Mouse (Mus musculus) c-Kit-negative CD71-positive TER-119-positive erythroid progenitor cells, embryonic 14.5 days (primary cell): ENCODE results near the gene Efcc1.

Experiments
- DNase-seq: peaks from one replicate; pipeline ENCODE4 v3.0.0-alpha.2; 2013; ENCODE audit warnings: low read depth, low spot score

Gene Efcc1

DNA sequence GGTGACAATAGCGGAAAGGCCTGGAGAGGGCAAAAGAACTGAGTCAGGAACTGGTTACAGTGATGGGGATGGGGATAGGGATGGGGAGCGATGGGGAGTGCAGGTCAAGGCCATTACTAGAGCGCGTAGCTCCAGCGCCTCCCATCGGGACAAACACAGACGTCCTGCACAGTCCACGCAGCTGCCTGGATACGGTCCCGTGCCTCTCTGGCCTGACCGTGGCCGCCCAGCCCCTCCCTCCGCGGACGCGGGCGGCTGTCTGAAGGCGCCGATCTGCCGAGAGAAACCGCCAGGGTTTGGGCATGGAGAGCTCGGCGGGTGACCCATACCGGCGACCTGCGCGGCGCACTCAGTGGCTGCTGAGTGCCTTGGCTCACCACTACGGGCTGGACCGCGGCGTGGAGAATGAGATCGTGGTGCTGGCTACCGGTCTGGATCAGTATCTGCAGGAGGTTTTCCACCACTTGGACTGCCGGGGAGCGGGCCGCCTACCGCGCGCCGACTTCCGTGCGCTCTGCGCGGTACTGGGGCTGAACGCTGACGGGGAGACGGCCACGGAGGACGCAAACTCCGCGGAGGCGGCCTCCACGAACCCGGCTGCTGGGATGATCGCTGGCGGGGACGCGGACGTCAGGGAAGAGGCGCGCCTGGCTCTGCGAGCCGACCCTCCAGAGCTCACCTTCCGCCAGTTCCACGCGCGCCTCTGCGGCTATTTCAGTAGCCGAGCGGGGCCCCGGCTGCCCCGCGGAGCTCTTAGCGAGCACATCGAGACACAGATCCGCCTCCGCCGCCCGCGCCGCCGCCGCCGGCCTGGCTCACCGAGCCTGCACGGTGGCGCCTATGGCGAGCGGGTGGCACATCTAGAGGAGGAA lies at the start of gene Efcc1:
Efcc1 (plus strand) TSS at position 279 of the 872 bp plus-strand sequence.
- DNase-seq, result no peak

GRCm38 (mm10) chr6:87695947-87696346 lies 34.7 kb upstream of the Efcc1 start:
- DNase-seq, result no peak

- DNase-seq, result no peak
Observed at GRCm38 (mm10) chr6:87696544-87696943, 34.1 kb upstream of the Efcc1 start.

DNA sequence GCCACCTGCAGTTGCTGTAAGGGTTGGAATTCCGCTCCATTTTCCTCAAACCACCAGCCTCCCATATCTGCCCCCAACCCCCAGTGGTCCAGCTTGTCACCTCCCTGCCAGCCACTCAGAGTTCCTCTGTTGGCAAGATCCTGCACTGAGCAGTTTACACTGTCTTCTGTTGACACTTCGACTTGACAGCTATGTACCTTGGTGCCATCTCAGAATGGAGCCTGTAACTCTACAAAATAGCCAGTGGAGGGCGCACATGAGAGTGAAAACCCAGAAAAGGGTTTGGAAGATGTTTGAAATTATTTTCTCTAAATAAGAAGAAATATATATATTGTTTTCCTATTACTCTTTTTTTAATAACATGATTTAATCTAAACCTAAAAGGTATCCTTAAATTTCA lies 24.4 kb upstream of the Efcc1 start:
- DNase-seq, result peak; percentile 40

DNA sequence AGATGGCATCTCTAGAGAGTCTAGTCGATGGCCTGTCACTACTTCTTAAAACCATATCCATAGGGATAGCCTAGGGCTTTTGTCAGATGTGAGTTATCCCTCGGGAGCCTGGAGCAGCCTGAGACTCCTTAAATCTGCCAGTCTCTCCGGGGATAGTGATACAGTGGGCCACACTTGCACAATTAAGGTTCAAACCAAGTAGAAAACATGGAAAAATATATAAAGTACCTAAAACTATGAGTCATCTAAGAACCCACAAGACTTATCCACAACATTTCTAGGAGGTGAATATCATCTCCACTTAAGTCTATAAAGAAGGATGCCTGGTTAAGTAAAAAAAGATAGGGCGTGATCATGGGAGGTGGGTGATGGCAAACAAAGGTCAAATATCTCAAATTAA lies 18.4 kb upstream of the Efcc1 start:
- DNase-seq, result no peak

- DNase-seq, result no peak
Observed at GRCm38 (mm10) chr6:87714091-87714490, 16.6 kb upstream of the Efcc1 start.

GRCm38 (mm10) chr6:87722631-87723030 lies 8.0 kb upstream of the Efcc1 start:
- no peak for DNase-seq

GRCm38 (mm10) chr6:87725267-87725912 lies 5.3 kb upstream of the Efcc1 start:
- DNase-seq, result no peak

GRCm38 (mm10) chr6:87728102-87728501 lies 2.6 kb upstream of the Efcc1 start:
- DNase-seq, result no peak

GRCm38 (mm10) chr6:87730141-87730540 lies 528 bp upstream of the Efcc1 start:
- DNase-seq, result no peak

GRCm38 (mm10) chr6:87731463-87732095 lies 910 bp downstream of the Efcc1 start:
- DNase-seq, result no peak

DNA sequence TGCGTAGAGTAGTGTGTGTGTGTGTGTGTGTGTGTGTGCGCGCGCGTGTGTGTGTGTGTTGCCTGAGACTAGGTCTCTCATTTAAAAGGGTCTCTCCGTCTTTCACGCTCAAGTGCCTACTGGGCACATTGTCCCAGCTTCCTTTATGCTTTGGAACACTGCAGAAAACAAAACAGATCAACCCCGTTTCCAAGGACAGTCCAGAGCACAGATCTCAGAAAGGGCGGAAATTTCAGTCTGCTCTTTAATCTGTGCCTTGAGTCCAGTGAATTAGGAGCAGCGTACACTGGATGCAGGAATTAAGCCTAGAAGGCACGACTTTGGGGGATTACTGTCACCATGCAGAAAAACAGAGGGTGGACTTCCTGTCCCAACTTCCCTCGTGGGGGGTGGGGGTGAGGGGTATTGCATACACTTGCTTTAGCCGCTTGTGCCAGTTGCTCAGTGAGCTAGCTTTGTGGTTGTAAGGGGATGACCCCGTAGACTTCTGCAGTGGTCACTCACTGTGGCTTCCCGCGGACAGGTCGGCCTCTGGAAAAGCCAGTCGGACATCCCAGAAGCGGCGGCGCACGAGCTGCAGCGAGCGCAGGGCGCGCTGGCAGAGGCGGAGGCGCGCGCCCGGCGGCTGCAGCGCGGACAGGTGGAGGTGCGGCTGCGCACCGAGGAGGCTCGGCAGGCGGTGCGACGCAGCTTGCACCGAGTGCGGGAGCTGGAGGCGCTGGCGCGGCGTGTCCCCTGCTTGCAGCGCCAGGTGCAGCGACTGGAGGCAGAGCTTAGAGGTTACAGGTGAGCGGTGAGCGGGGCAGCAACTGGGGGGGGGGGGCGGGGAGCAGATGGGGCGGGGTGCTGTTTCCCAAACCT lies 1.7 kb downstream of the Efcc1 start:
- no peak for DNase-seq

GRCm38 (mm10) chr6:87733131-87733930 lies 2.7 kb downstream of the Efcc1 start:
- DNase-seq, result no peak

DNA sequence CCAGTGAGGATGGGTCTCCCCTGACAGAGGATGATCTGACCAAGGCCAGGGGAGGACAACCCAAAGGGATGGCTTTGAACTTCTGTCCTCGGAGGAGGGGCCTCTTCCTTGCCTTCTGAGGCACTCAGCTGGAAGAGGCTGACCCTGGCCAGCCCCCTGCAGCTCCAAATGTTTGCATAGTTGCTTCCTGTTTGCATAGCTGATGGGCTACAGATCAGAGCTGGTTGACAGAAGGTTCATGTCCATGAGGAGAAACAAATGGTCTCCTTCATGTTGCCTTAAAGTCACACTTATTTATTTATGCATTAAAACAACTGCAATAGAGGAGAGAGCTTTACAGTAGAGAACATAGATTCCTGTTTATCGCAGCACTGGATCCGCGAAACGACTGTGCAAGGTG lies 3.5 kb downstream of the Efcc1 start:
- no peak for DNase-seq

DNA sequence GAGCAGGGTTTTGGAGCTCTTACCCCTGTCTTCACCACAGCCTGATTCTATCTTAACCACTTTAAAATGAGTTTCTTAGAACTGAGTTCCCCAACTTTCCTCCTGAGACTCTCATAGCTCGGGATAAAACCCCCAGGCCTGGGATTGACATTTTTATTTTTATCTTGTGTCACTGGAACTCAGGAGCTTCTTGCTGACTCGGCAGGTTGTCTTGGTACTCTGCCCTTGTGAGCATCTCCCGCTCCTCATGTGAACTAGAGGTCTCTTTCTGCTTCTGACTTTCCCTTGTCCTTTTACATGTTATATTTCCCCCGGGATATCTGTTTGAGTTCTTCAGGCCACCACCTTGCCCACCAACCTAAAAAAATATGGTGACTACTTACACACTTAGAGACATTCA lies 6.3 kb downstream of the Efcc1 start:
- no peak for DNase-seq

DNA sequence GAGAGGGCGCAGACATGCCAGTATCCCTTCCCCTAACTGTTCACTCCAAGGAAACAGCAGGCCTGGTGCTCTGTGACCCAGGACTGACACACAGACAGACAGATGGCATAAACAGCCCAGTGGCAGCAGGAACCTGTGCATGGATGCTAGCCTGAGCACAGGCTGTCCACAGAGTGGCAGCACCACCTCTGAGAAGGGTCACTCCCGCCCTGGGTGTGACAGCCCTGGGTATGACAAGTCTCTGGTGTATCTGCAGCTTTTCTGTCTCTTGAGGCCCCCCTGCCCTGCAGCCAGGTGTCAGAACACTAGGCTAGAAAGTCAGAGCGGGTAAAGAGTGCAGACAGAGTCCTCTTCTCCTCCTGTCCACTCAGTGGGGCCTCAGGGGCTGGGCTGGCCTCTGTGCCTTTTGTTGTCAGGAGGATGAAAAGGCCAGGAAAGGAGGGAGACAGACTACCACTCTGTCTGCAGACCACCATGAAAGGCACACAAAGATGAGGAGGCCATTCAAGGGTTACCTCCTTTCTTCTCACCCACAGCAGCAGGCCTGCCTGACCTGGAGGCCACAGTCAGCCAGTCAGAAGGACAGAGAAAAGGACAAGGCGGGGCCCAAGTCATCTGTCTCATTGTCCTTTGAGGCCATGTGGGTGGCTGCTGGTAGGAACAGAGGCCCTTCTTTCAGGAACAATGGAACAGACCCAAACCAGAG lies 7.4 kb downstream of the Efcc1 start:
- DNase-seq, result no peak

DNA sequence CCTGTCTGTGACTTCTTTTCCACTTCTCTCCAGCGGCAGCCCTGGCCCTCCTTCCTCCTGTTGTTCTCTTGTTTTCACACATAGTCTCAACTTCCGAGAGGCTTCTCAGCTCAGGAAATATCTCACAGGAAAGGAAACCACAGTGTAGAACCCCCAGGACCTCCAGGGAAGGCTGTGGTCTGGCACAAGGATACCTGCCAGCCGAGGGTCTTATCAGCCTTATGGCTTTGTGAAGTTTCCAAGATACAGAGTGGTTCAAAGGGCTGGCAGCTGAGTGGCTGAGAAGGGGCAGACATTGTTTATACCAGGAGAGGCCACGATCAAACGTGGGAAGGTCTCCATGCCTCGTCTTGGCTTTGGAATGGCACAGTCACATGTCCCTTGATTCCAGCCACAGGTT lies 9.2 kb downstream of the Efcc1 start:
- DNase-seq, result no peak

GRCm38 (mm10) chr6:87740496-87740895 lies 9.8 kb downstream of the Efcc1 start:
- no peak for DNase-seq

DNA sequence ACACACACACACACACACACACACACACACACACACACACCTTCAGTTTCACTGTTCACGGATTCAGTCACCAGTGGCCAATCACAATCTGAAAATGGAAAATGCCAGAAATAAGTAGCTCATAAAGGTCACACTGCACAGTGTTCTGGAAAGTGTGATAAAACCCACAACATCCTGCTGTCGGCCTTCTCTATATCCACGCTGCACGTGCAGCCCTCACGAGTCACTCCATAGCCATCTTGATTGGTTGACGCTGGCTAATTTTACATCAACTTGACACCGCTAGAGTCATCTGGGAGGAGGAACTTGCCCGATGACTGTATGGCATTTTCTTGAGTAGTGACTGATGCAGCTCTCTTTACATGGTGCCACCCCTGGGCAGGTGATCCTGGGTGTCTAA lies 11.3 kb downstream of the Efcc1 start:
- no peak for DNase-seq

DNA sequence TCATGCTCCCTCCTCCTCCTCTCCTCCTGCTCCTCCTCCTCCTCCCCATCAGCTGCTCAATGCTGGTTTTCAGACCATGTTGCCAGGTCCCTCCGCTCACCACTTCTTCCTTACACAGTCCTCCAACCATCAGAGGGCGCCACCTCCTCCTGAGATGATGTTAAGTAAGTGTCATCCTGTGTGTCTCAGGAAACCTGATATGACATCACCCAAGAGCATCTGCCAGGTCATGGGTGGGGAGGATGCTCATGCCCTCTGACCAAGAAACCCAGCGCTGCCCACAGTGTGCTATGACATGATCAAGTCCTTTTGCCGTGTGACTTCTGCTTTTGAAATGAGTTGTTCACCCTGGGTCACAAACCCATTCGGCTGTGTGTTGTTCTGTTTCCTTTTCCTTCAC lies 12.1 kb downstream of the Efcc1 start:
- DNase-seq, result no peak
